Mouse (Mus musculus): ENCODE results near the gene Tent5d. TPM values are rescaled to one million over a fixed set of nuclear protein-coding genes. Genes with fewer than 3 reads are reported as not detected.

Gene Tent5d
- polyA plus RNA-seq (2012; ENCODE audit: insufficient read depth, insufficient read length, missing spikeins), result not detected in 2 replicates

- Histone ChIP-seq H3K4me1 (ENCODE audit: control insufficient read depth, insufficient read depth, insufficient read length, low read length) (no peaks in the 10 kb centered on the region), H3K27ac (replicated peaks; ENCODE audit: low read depth, low read length) (no peak within 1 kb of the TSS), H3K4me3 (ENCODE audit: insufficient read depth, low read depth, low read length) (no peak within 1 kb of the TSS)
Observed at GRCm38 (mm10) chrX:107792290-107792689, at the start of gene Tent5d. Gene Tent5d (plus strand): TSS chrX:107792590.

- no peaks in the 10 kb centered on the region for H3K4me1 ChIP-seq (ENCODE audit: control insufficient read depth, insufficient read depth, insufficient read length, low read length)
- no peak overlapping the region for H3K27ac ChIP-seq (replicated peaks; ENCODE audit: low read depth, low read length)
- H3K4me3 ChIP-seq (ENCODE audit: insufficient read depth, low read depth, low read length), result no peak overlapping the region
Observed at GRCm38 (mm10) chrX:107767896-107768295, 24.5 kb upstream of the Tent5d start.

GRCm38 (mm10) chrX:107790136-107790535, 2.3 kb upstream of the Tent5d start:
- no peak overlapping the region for H3K27ac ChIP-seq (replicated peaks; ENCODE audit: low read depth, low read length)
- no peaks in the 10 kb centered on the region for H3K4me1 ChIP-seq (ENCODE audit: control insufficient read depth, insufficient read depth, insufficient read length, low read length)
- H3K4me3 ChIP-seq (ENCODE audit: insufficient read depth, low read depth, low read length), result no peak overlapping the region

GRCm38 (mm10) chrX:107790750-107791493, 1.5 kb upstream of the Tent5d start:
- H3K4me1 ChIP-seq (ENCODE audit: control insufficient read depth, insufficient read depth, insufficient read length, low read length), result no peaks in the 10 kb centered on the region
- no peak overlapping the region for H3K4me3 ChIP-seq (ENCODE audit: insufficient read depth, low read depth, low read length)
- H3K27ac ChIP-seq (replicated peaks; ENCODE audit: low read depth, low read length), result no peak overlapping the region

- H3K4me3 ChIP-seq (ENCODE audit: insufficient read depth, low read depth, low read length), result no peak overlapping the region
- no peak overlapping the region for H3K27ac ChIP-seq (replicated peaks; ENCODE audit: low read depth, low read length)
- H3K4me1 ChIP-seq (ENCODE audit: control insufficient read depth, insufficient read depth, insufficient read length, low read length), result no peaks in the 10 kb centered on the region
Observed at GRCm38 (mm10) chrX:107795785-107796184, 3.4 kb downstream of the Tent5d start.

GRCm38 (mm10) chrX:107796919-107797318, 4.5 kb downstream of the Tent5d start:
- H3K4me3 ChIP-seq (ENCODE audit: insufficient read depth, low read depth, low read length), result no peak overlapping the region
- H3K4me1 ChIP-seq (ENCODE audit: control insufficient read depth, insufficient read depth, insufficient read length, low read length), result no peaks in the 10 kb centered on the region
- no peak overlapping the region for H3K27ac ChIP-seq (replicated peaks; ENCODE audit: low read depth, low read length)

- H3K4me1 ChIP-seq (ENCODE audit: control insufficient read depth, insufficient read depth, insufficient read length, low read length), result no peaks in the 10 kb centered on the region
- no peak overlapping the region for H3K27ac ChIP-seq (replicated peaks; ENCODE audit: low read depth, low read length)
- H3K4me3 ChIP-seq (ENCODE audit: insufficient read depth, low read depth, low read length), result no peak overlapping the region
Observed at GRCm38 (mm10) chrX:107812120-107812519, 19.7 kb downstream of the Tent5d start.

- Histone ChIP-seq H3K27ac (replicated peaks; ENCODE audit: low read depth, low read length) (no peak overlapping the region), H3K4me3 (ENCODE audit: insufficient read depth, low read depth, low read length) (peak overlapping the region; percentile 80), H3K4me1 (ENCODE audit: control insufficient read depth, insufficient read depth, insufficient read length, low read length) (no peaks in the 10 kb centered on the region)
Observed at GRCm38 (mm10) chrX:107815502-107816217, 23.3 kb downstream of the Tent5d start.

GRCm38 (mm10) chrX:107816218-107816554, 23.8 kb downstream of the Tent5d start, which contains the start of gene 2610002M06Rik:
Gene 2610002M06Rik (minus strand): TSS chrX:107816334.
- no peaks in the 10 kb centered on the region for H3K4me1 ChIP-seq (ENCODE audit: control insufficient read depth, insufficient read depth, insufficient read length, low read length)
- peak within 1 kb of the TSS; percentile 80 for H3K4me3 ChIP-seq (ENCODE audit: insufficient read depth, low read depth, low read length)
- no peak within 1 kb of the TSS for H3K27ac ChIP-seq (replicated peaks; ENCODE audit: low read depth, low read length)

GRCm38 (mm10) chrX:107816726-107817125, 24.3 kb downstream of the Tent5d start:
- no peak overlapping the region for H3K4me3 ChIP-seq (ENCODE audit: insufficient read depth, low read depth, low read length)
- H3K27ac ChIP-seq (replicated peaks; ENCODE audit: low read depth, low read length), result no peak overlapping the region
- H3K4me1 ChIP-seq (ENCODE audit: control insufficient read depth, insufficient read depth, insufficient read length, low read length), result no peaks in the 10 kb centered on the region

GRCm38 (mm10) chrX:107858165-107858564, 65.8 kb downstream of the Tent5d start:
- Histone ChIP-seq H3K4me1 (ENCODE audit: control insufficient read depth, insufficient read depth, insufficient read length, low read length) (no peaks in the 10 kb centered on the region), H3K27ac (replicated peaks; ENCODE audit: low read depth, low read length) (no peak overlapping the region), H3K4me3 (ENCODE audit: insufficient read depth, low read depth, low read length) (no peak overlapping the region)

Other genes with a start within 250 kb of the Tent5d start
- not detected in 2 replicates for gene Tbx22, start 124.6 kb upstream of the Tent5d start, polyA plus RNA-seq (2012; ENCODE audit: insufficient read depth, insufficient read length, missing spikeins)
- gene 2610002M06Rik, start 23.7 kb downstream of the Tent5d start, polyA plus RNA-seq (2012; ENCODE audit: insufficient read depth, insufficient read length, missing spikeins), result 3.8 and 4.2 TPM in 2 replicates
- not detected in 2 replicates for gene Gm732, start 155.9 kb downstream of the Tent5d start, polyA plus RNA-seq (2012; ENCODE audit: insufficient read depth, insufficient read length, missing spikeins)